ENCODE assay signal across 21 mouse cellular contexts in the genomic region with DNA sequence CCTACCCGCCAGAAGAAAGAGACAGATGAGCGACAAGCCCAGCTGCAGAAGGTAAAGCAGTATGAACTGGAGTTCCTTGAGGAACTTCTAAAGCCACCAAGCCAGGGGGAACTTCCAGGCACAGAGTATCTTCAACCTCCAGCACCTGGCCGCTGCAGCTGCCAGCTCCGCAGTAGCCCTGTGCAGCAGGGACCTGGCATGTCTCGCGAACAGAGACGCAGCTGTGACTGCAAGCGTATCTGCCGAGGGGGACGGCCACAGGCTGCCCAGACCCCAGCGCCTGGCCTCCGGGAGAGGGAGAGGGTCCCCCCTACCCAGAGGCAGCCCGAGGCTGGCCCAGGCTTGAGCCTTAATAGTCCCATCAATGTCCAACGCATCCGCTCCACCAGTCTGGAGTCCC. TPM values are rescaled to one million over a fixed set of nuclear protein-coding genes. Genes with fewer than 3 reads are reported as not detected.
DNase-seq lines count a peak whose midpoint lies in the region; ATAC-seq and TF ChIP-seq lines count a peak whose summit lies in the region.
"Had no signal": no experiment of that assay in that cellular context is flagged by ENCODE, and none has a peak within 500 bp of the region (broad histone marks: within the 10 kb centered on the region; RNA-seq: fewer than 3 reads in every experiment).

No protein-coding gene starts in this region.

- no peaks in the 10 kb centered on the region for H3K27me3 ChIP-seq in hindbrain, postnatal 0 days (ENCODE audit: insufficient read depth, low read length)
- H3K27me3 ChIP-seq in hindbrain, embryonic 14.5 days (ENCODE audit: control insufficient read depth, insufficient read depth, low read length) = 0 out of 2 replicates have a peak, but pooled peaks cover 3% of the 10 kb centered on the region
- peaks cover 21% of the 10 kb centered on the region; the same call in 1 of the 2 replicates for H3K27me3 ChIP-seq in limb, embryonic 15.5 days
- peaks cover 82% of the 10 kb centered on the region for H3K27me3 ChIP-seq in limb, embryonic 10.5 days (ENCODE audit: low read depth, poor library complexity, severe bottlenecking)
- no peaks in the 10 kb centered on the region; the same call in 1 of the 2 replicates for H3K27me3 ChIP-seq in ES-Bruce4 (ENCODE audit: control insufficient read depth, insufficient read depth, low read length, poor library complexity, severe bottlenecking)

- H3K27ac ChIP-seq in hindbrain, postnatal 0 days = no peak overlapping the region
- no peak overlapping the region for H3K27ac ChIP-seq in hindbrain, embryonic 14.5 days
- no peak overlapping the region for H3K27ac ChIP-seq in limb, embryonic 15.5 days
- no peak overlapping the region for H3K27ac ChIP-seq in limb, embryonic 10.5 days
- H3K27ac ChIP-seq in ES-Bruce4 (ENCODE audit: insufficient read depth, low read length) = no peak overlapping the region
- H3K27ac ChIP-seq: embryonic facial prominence, embryonic 13.5 days; embryonic facial prominence, embryonic 15.5 days; forebrain, embryonic 10.5 days; forebrain, embryonic 12.5 days had no signal

- H3K36me3 ChIP-seq in hindbrain, postnatal 0 days (ENCODE audit: insufficient read depth, low read length) = no peaks in the 10 kb centered on the region
- no peaks in the 10 kb centered on the region for H3K36me3 ChIP-seq in hindbrain, embryonic 14.5 days (replicated peaks; ENCODE audit: control insufficient read depth, insufficient read depth)
- H3K36me3 ChIP-seq in limb, embryonic 15.5 days = no peaks in the 10 kb centered on the region
- no peaks in the 10 kb centered on the region for H3K36me3 ChIP-seq in limb, embryonic 10.5 days
- no peaks in the 10 kb centered on the region for H3K36me3 ChIP-seq in ES-Bruce4 (ENCODE audit: control insufficient read depth, insufficient read depth, low read length, poor library complexity, severe bottlenecking)
- H3K36me3 ChIP-seq: embryonic facial prominence, embryonic 13.5 days; embryonic facial prominence, embryonic 15.5 days; forebrain, embryonic 10.5 days; forebrain, embryonic 12.5 days had no signal

- DNase-seq in cerebellum, postnatal 14 days = peak; percentile 15 to 35
- no peak for DNase-seq in cerebellum, adult 9-10 months
- no peak for DNase-seq in hindbrain, postnatal 0 days (ENCODE audit: low spot score)
- no peak for DNase-seq in hindbrain, embryonic 14.5 days (ENCODE audit: low spot score)
- DNase-seq in limb, embryonic 10.5 days (ENCODE audit: low spot score) = no peak
- DNase-seq: adrenal gland, adult 2 months; adrenal gland, postnatal 10 days; adrenal gland, postnatal 25 days; cerebellum, adult 11 months; cerebellum, postnatal 36 days; embryo, embryonic 11 days had no signal

- TF ChIP-seq POLR2A in ES-Bruce4 (IDR thresholded peaks at IDR 0.05; ENCODE audit: insufficient read depth, low read length) = no peak

- no peak overlapping the region for H3K4me2 ChIP-seq in hindbrain, postnatal 0 days (ENCODE audit: low read depth, low read length)
- H3K4me2 ChIP-seq in hindbrain, embryonic 14.5 days (replicated peaks) = no peak overlapping the region
- no peak overlapping the region for H3K4me2 ChIP-seq in limb, embryonic 15.5 days
- H3K4me2 ChIP-seq: embryonic facial prominence, embryonic 13.5 days; embryonic facial prominence, embryonic 15.5 days; forebrain, embryonic 12.5 days had no signal

- H3K9ac ChIP-seq in hindbrain, postnatal 0 days (replicated peaks; ENCODE audit: low read length) = no peak overlapping the region
- no peak overlapping the region for H3K9ac ChIP-seq in hindbrain, embryonic 14.5 days
- H3K9ac ChIP-seq in limb, embryonic 15.5 days = no peak overlapping the region
- H3K9ac ChIP-seq in ES-Bruce4 (ENCODE audit: low read depth, poor library complexity, severe bottlenecking) = no peak overlapping the region
- H3K9ac ChIP-seq: embryonic facial prominence, embryonic 13.5 days; embryonic facial prominence, embryonic 15.5 days; forebrain, embryonic 12.5 days had no signal

- H3K9me3 ChIP-seq in hindbrain, postnatal 0 days (ENCODE audit: low read length) = no peaks in the 10 kb centered on the region
- no peaks in the 10 kb centered on the region for H3K9me3 ChIP-seq in hindbrain, embryonic 14.5 days (ENCODE audit: control insufficient read depth, low read length)
- no peaks in the 10 kb centered on the region for H3K9me3 ChIP-seq in limb, embryonic 15.5 days
- H3K9me3 ChIP-seq in limb, embryonic 10.5 days (replicated peaks) = no peaks in the 10 kb centered on the region
- no peaks in the 10 kb centered on the region for H3K9me3 ChIP-seq in ES-Bruce4 (replicated peaks; ENCODE audit: control insufficient read depth, insufficient read depth, low read length, poor library complexity, severe bottlenecking)
- H3K9me3 ChIP-seq: embryonic facial prominence, embryonic 13.5 days; embryonic facial prominence, embryonic 15.5 days; forebrain, embryonic 10.5 days; forebrain, embryonic 12.5 days had no signal

- no peaks in the 10 kb centered on the region for H3K4me1 ChIP-seq in hindbrain, postnatal 0 days (ENCODE audit: insufficient read depth, low read length)
- no peaks in the 10 kb centered on the region for H3K4me1 ChIP-seq in hindbrain, embryonic 14.5 days (replicated peaks; ENCODE audit: control insufficient read depth, insufficient read depth, low read length)
- H3K4me1 ChIP-seq in limb, embryonic 15.5 days = no peaks in the 10 kb centered on the region
- H3K4me1 ChIP-seq in limb, embryonic 10.5 days = no peaks in the 10 kb centered on the region
- H3K4me1 ChIP-seq in ES-Bruce4 (ENCODE audit: control insufficient read depth, insufficient read depth, low read length) = no peaks in the 10 kb centered on the region
- H3K4me1 ChIP-seq: embryonic facial prominence, embryonic 13.5 days; embryonic facial prominence, embryonic 15.5 days; forebrain, embryonic 10.5 days; forebrain, embryonic 12.5 days had no signal

- 0 out of 2 replicates have a peak, but pooled peaks have one; percentile 16 for ATAC-seq in hindbrain, postnatal 0 days
- ATAC-seq in hindbrain, embryonic 14.5 days (ENCODE audit: low FRiP score) = no peak
- 0 out of 2 replicates have a peak, but pooled peaks have one; percentile 45 for ATAC-seq in limb, embryonic 15.5 days (ENCODE audit: insufficient number of reproducible peaks, low FRiP score, low TSS enrichment, low read depth)
- ATAC-seq in megakaryocyte progenitor cell, adult 5-6 weeks (replicated peaks; ENCODE audit: poor library complexity) = no peak
- ATAC-seq: forebrain, embryonic 14.5 days; forebrain, embryonic 16.5 days had no signal

- H3K4me3 ChIP-seq in hindbrain, postnatal 0 days (ENCODE audit: low read length) = no peak overlapping the region
- no peak overlapping the region for H3K4me3 ChIP-seq in hindbrain, embryonic 14.5 days (replicated peaks; ENCODE audit: low read length)
- H3K4me3 ChIP-seq in limb, embryonic 15.5 days = no peak overlapping the region
- H3K4me3 ChIP-seq in limb, embryonic 10.5 days = no peak overlapping the region
- peak overlapping the region; percentile 10; the same call in 1 of the 2 replicates for H3K4me3 ChIP-seq in ES-Bruce4 (ENCODE audit: low read depth, low read length)
- H3K4me3 ChIP-seq: embryonic facial prominence, embryonic 13.5 days; embryonic facial prominence, embryonic 15.5 days; erythroblast, embryonic 14.5 days; forebrain, embryonic 10.5 days; forebrain, embryonic 12.5 days had no signal

- no peak for TF ChIP-seq CTCF in hindbrain, postnatal 0 days (IDR thresholded peaks at IDR 0.05; ENCODE audit: low read depth)
- no peak for TF ChIP-seq CTCF in ES-Bruce4 (IDR thresholded peaks at IDR 0.05; ENCODE audit: low read depth, low read length)

- TF ChIP-seq EP300 in ES-Bruce4 (IDR thresholded peaks at IDR 0.05; ENCODE audit: insufficient read depth, low read depth, low read length) = no peak

- WGBS in hindbrain, postnatal 0 days = 84% methylated on average over 15 of the region's 15 CpGs
- 82% methylated on average over 15 of the region's 15 CpGs for WGBS in hindbrain, embryonic 14.5 days
- 78% methylated on average over 15 of the region's 15 CpGs for WGBS in limb, embryonic 15.5 days
- WGBS in limb, embryonic 10.5 days = 87% methylated on average over 15 of the region's 15 CpGs

RNA-seq across cellular contexts. Expression of a gene that starts 24.4 kb away (rescaled TPM):
- 42.1 and 48.2 TPM in 2 replicates for total RNA-seq in hindbrain, postnatal 0 days (2014; rRNA removed)
- 79.4 and 83.7 TPM in 2 replicates for polyA plus RNA-seq in hindbrain, postnatal 0 days (2015; fragmentation: Nextera tagmentation; extraction: Ambion mirVana)
- polyA plus RNA-seq in hindbrain, embryonic 14.5 days (2014; fragmentation: Nextera tagmentation; extraction: Ambion mirVana) = 89.4 and 98.9 TPM in 2 replicates
- 37.7 and 44.1 TPM in 2 replicates for polyA plus RNA-seq in limb, embryonic 15.5 days (2015; fragmentation: Nextera tagmentation; extraction: Ambion mirVana)
- polyA plus RNA-seq in limb, embryonic 10.5 days (2016; fragmentation: Nextera tagmentation; extraction: Ambion mirVana) = 95.7 and 111 TPM in 2 replicates
- 121 TPM in 2 replicates for polyA plus RNA-seq in ES-Bruce4 (2011; ENCODE audit: insufficient read depth, insufficient read length, low read depth, missing spikeins)
- 95.7 and 101 TPM in 2 replicates for total RNA-seq in megakaryocyte progenitor cell, adult 5-6 weeks (2015)
- total RNA-seq in megakaryocyte progenitor cell, adult 5-6 weeks (2017) = 76.2 and 93.0 TPM in 2 replicates

Comparison
In these comparisons a context has a peak if more than half of its experiments do, and no peak if none do; other contexts are left out.
1. DNase-seq: peak in cerebellum, postnatal 14 days (2 of 2); none in cerebellum, adult 9-10 months (single experiment), hindbrain, postnatal 0 days (single experiment), hindbrain, embryonic 14.5 days (single experiment) and limb, embryonic 10.5 days (single experiment).
2. ATAC-seq: peak in hindbrain, postnatal 0 days (single experiment) and limb, embryonic 15.5 days (single experiment); none in hindbrain, embryonic 14.5 days (single experiment) and megakaryocyte progenitor cell, adult 5-6 weeks (single experiment).